Mouse (Mus musculus) stomach, postnatal 0 days (tissue): Measurements from ENCODE around the gene Pphln1. TPM values are rescaled to one million over a fixed set of nuclear protein-coding genes. Genes with fewer than 3 reads are reported as not detected.

ENCODE experiments used
- ATAC-seq: fragments of 200-750 bp; cut with Nextera tagmentation; 2 replicates; pipeline ENCODE4 v1.8.0; 2017; ENCODE audit not compliant: low FRiP score, low TSS enrichment
- DNase-seq: peaks from one replicate; pipeline ENCODE4 v3.0.0-alpha.2; 2016; ENCODE audit warnings: low spot score
- H3K27ac ChIP-seq: fragments of 300-500 bp; sonication (generic); replicated peaks from 2 replicates; pipeline ENCODE4 v1.5.1; 2014; ENCODE audit warnings: mild to moderate bottlenecking, control low read depth
- H3K27me3 ChIP-seq: fragments of 300-500 bp; sonication (generic); 2 replicates; pipeline ENCODE4 v1.6.1; 2014; ENCODE audit warnings: low read length; ENCODE audit not compliant: control insufficient read depth, insufficient read depth
- H3K36me3 ChIP-seq: fragments of 300-500 bp; sonication (generic); 2 replicates; pipeline ENCODE4 v1.6.1; 2014; ENCODE audit warnings: low read length, mixed read lengths; ENCODE audit not compliant: control insufficient read depth, insufficient read depth
- H3K4me1 ChIP-seq: fragments of 300-500 bp; sonication (generic); replicated peaks from 2 replicates; pipeline ENCODE4 v1.6.1; 2014; ENCODE audit warnings: antibody characterized with exemption; ENCODE audit not compliant: control insufficient read depth, insufficient read depth
- H3K4me2 ChIP-seq: fragments of 300-500 bp; sonication (generic); replicated peaks from 2 replicates; pipeline ENCODE4 v1.6.1; 2014; ENCODE audit warnings: low read depth, mild to moderate bottlenecking, control low read depth, moderate library complexity
- H3K4me3 ChIP-seq: fragments of 300-500 bp; sonication (generic); 2 replicates; pipeline ENCODE4 v1.5.1; 2014; ENCODE audit warnings: low read depth, low read length, control low read depth
- H3K9ac ChIP-seq: fragments of 300-500 bp; sonication (generic); 2 replicates; pipeline ENCODE4 v1.6.1; 2014; ENCODE audit warnings: mild to moderate bottlenecking, low read length, control low read depth, mixed read lengths
- H3K9me3 ChIP-seq: fragments of 300-500 bp; sonication (generic); 2 replicates; pipeline ENCODE4 v1.6.1; 2016; ENCODE audit warnings: low read length; ENCODE audit not compliant: control insufficient read depth
- CTCF ChIP-seq: IDR thresholded peaks from 2 replicates; pipeline ENCODE4 v1.5.1; 2016; ENCODE audit warnings: antibody characterized with exemption, low read depth, mild to moderate bottlenecking, moderate library complexity
- EP300 ChIP-seq: optimal IDR thresholded peaks from 2 replicates; pipeline ENCODE3; 2016; ENCODE audit warnings: antibody characterized with exemption
- WGBS: fragments of 180-500 bp; shearing (Covaris S2); extraction: QIAGEN DNeasy Blood & Tissue Kit; methylation state at CpG from one replicate; pipeline ENCODE4 v1.1.7; 2014; 5-methylcytosine and 5-hydroxymethylcytosine counted together
- polyA plus RNA-seq: library from polyadenylated mRNA; unstranded; fragments of >200 nt; fragmentation: Nextera tagmentation; extraction: Ambion mirVana; gene quantifications from 2 replicates; pipeline ENCODE4 v1.2.1, GENCODE M21; 2015

Gene Pphln1
- polyA plus RNA-seq, 1 experiment from 2014 or later: 18.2 TPM

- WGBS: 92% methylated on average over 4 of the region's 4 CpGs
- no peak for TF ChIP-seq EP300
- TF ChIP-seq CTCF: peak; percentile 39
- Histone ChIP-seq H3K36me3 (peaks cover 12% of the 10 kb centered on the region), H3K4me1 (no peaks in the 10 kb centered on the region), H3K27me3 (no peaks in the 10 kb centered on the region), H3K27ac (no peak overlapping the region), H3K9me3 (no peaks in the 10 kb centered on the region), H3K9ac (no peak overlapping the region), H3K4me3 (no peak overlapping the region), H3K4me2 (no peak overlapping the region)
- no peak for DNase-seq
- no peak for ATAC-seq
Measured at GRCm38 (mm10) chr15:93442271-93442670, 44.1 kb downstream of the Pphln1 start.

GRCm38 (mm10) chr15:93443676-93444075 lies 45.5 kb downstream of the Pphln1 start:
- H3K4me3 ChIP-seq: no peak overlapping the region
- peak; percentile 21 for DNase-seq
- H3K4me1 ChIP-seq: no peaks in the 10 kb centered on the region
- no peak for ATAC-seq
- no peaks in the 10 kb centered on the region for H3K9me3 ChIP-seq
- H3K9ac ChIP-seq: no peak overlapping the region
- H3K27ac ChIP-seq: no peak overlapping the region
- TF ChIP-seq EP300: no peak
- TF ChIP-seq CTCF: no peak
- H3K27me3 ChIP-seq: no peaks in the 10 kb centered on the region
- no peak overlapping the region for H3K4me2 ChIP-seq
- WGBS: 67% methylated on average over 6 of the region's 6 CpGs
- peaks cover 12% of the 10 kb centered on the region for H3K36me3 ChIP-seq

DNA sequence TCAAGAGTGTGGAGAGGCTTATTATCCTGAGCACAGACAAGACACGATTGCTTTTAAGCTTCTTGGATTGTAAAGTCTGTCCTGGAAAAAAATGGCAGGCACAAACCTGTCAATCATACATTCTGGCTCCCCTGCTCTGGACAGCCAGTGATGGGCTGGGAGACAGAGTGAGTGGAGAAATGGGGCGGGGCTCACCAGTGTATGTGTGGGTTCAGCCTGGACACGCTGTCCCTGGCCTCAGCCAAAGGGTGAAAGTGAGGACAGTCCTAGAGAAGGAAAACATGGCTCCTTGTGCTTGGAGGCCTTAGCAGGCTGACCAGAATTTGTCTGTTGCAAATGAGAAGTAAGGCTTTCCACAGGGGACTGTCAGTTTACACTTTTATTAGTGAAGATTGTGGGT lies 50.7 kb downstream of the Pphln1 start:
- TF ChIP-seq CTCF: no peak
- no peak overlapping the region for H3K4me2 ChIP-seq
- no peaks in the 10 kb centered on the region for H3K36me3 ChIP-seq
- ATAC-seq (no peak), DNase-seq (no peak)
- H3K27me3 ChIP-seq: no peaks in the 10 kb centered on the region
- no peak overlapping the region for H3K27ac ChIP-seq
- H3K4me1 ChIP-seq: no peaks in the 10 kb centered on the region
- no peak overlapping the region for H3K9ac ChIP-seq
- WGBS: 67% methylated on average over 3 of the region's 3 CpGs
- no peaks in the 10 kb centered on the region for H3K9me3 ChIP-seq
- no peak overlapping the region for H3K4me3 ChIP-seq

DNA sequence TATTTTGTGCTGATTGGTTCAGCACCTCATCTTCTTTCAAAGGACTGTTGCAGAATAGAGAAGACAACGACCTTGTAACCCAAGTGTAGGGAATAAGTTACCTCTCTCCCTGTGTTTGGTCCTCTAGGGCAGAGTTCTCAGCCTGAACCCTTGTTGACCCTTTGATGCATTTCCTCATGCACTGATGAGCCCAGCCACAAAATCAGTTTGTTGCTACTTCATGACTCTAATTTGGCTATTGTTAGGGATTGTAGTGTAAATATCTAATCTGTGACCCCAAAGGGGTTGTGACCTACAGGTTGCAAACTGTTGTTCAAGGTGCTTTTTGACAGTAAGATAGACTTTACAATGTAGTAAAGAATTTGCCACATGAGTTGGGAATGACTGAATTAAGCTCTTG lies 55.1 kb downstream of the Pphln1 start:
- H3K36me3 ChIP-seq: no peaks in the 10 kb centered on the region
- no peaks in the 10 kb centered on the region for H3K27me3 ChIP-seq
- ATAC-seq (no peak), DNase-seq (no peak)
- no peak overlapping the region for H3K4me3 ChIP-seq
- H3K27ac ChIP-seq: no peak overlapping the region
- no peaks in the 10 kb centered on the region for H3K4me1 ChIP-seq
- WGBS: 75% methylated on average over 1 of the region's 1 CpGs
- no peak for TF ChIP-seq EP300
- no peak for TF ChIP-seq CTCF
- no peaks in the 10 kb centered on the region for H3K9me3 ChIP-seq
- no peak overlapping the region for H3K9ac ChIP-seq
- no peak overlapping the region for H3K4me2 ChIP-seq

DNA sequence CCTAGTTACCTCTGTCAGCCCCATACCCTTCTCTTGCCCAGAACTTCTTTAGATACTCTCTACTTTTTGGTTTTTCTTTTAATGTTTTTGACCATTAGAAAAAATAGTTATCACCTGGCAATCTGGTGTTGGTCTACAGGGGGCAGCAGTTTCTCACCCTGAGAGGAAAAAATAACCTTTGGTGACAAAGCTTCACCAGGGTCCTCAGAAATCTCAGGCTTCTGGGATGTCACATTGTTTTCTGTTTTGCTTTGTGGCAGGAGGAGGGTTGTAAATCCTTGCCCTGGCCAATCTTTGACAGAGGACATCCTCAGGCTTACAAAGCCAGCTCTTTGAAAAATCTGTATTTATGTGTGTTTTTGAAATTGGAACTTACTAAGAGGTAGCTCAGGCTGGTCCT lies 57.9 kb downstream of the Pphln1 start:
- TF ChIP-seq CTCF (peak; percentile 54), EP300 (no peak)
- no peaks in the 10 kb centered on the region for H3K9me3 ChIP-seq
- no peak overlapping the region for H3K4me3 ChIP-seq
- ATAC-seq (no peak), DNase-seq (no peak)
- no peaks in the 10 kb centered on the region for H3K4me1 ChIP-seq
- H3K36me3 ChIP-seq: no peaks in the 10 kb centered on the region
- no peak overlapping the region for H3K27ac ChIP-seq
- H3K27me3 ChIP-seq: no peaks in the 10 kb centered on the region
- H3K9ac ChIP-seq: no peak overlapping the region
- no peak overlapping the region for H3K4me2 ChIP-seq

- Histone ChIP-seq H3K36me3 (no peaks in the 10 kb centered on the region), H3K4me2 (no peak overlapping the region), H3K4me3 (no peak overlapping the region), H3K9me3 (no peaks in the 10 kb centered on the region), H3K27me3 (no peaks in the 10 kb centered on the region), H3K4me1 (no peaks in the 10 kb centered on the region), H3K27ac (no peak overlapping the region), H3K9ac (no peak overlapping the region)
- DNase-seq: no peak
- no peak for TF ChIP-seq EP300
- TF ChIP-seq CTCF: no peak
- WGBS: 81% methylated on average over 5 of the region's 5 CpGs
- ATAC-seq: no peak
Measured at GRCm38 (mm10) chr15:93459422-93459821, 61.3 kb downstream of the Pphln1 start.
